Mouse (Mus musculus) ES-E14 (cell line): ENCODE measurements at regions not wholly inside any gene's neighbourhood (a gene's known extent, or its start where the extent isn't known, plus 50 kb on each side); places are given as distances from the start of the nearest gene placed in this dataset.

ENCODE experiments used
- DNase-seq: peaks from one replicate; pipeline ENCODE4 v3.0.0-alpha.2; 2013; ENCODE audit warnings: low read depth, low spot score
- H3K27ac ChIP-seq: 2 replicates; pipeline ENCODE4 v1.5.1; 2012; ENCODE audit warnings: low read depth, mild to moderate bottlenecking, low read length, moderate library complexity, mixed read lengths; ENCODE audit not compliant: poor library complexity, insufficient read depth, severe bottlenecking
- H3K36me3 ChIP-seq: 2 replicates; pipeline ENCODE4 v1.6.1; 2012; ENCODE audit warnings: mild to moderate bottlenecking, low read length, moderate library complexity, mixed read lengths; ENCODE audit not compliant: control insufficient read depth, poor library complexity, insufficient read depth, severe bottlenecking
- H3K4me1 ChIP-seq, 2 experiments: fragments of 150-350 bp in 1 of 2; sonication (generic) in 1 of 2; 2 replicates each; pipeline ENCODE4 v1.6.1; 2012; ENCODE audit warnings: low read length in 2 of 2, mild to moderate bottlenecking in 1 of 2, mixed read lengths in 1 of 2; ENCODE audit not compliant: control insufficient read depth in 2 of 2, insufficient read depth in 2 of 2, poor library complexity in 1 of 2
- H3K4me3 ChIP-seq, 2 experiments: fragments of 150-350 bp in 1 of 2; sonication (generic) in 1 of 2; 2 replicates each; pipeline ENCODE4 v1.5.1; 2012; ENCODE audit warnings: low read length in 2 of 2, low read depth in 1 of 2, mild to moderate bottlenecking in 1 of 2, mixed read lengths in 1 of 2; ENCODE audit not compliant: insufficient read depth in 1 of 2, poor library complexity in 1 of 2, severe bottlenecking in 1 of 2
- H3K9ac ChIP-seq: 2 replicates; pipeline ENCODE4 v1.6.1; 2012; ENCODE audit warnings: low read depth, mild to moderate bottlenecking, low read length, mixed read lengths; ENCODE audit not compliant: poor library complexity, insufficient read depth, severe bottlenecking
- H3K9me3 ChIP-seq: fragments of 150-350 bp; sonication (generic); 2 replicates; pipeline ENCODE4 v1.6.1; 2012; ENCODE audit warnings: low read depth, mild to moderate bottlenecking, low read length; ENCODE audit not compliant: control insufficient read depth, insufficient read depth
- CHD2 ChIP-seq: IDR thresholded peaks from 2 replicates; pipeline ENCODE4 v1.6.1; 2014; ENCODE audit warnings: mild to moderate bottlenecking, low read depth, low read length, inconsistent platforms
- HCFC1 ChIP-seq: IDR thresholded peaks from 2 replicates; pipeline ENCODE4 v1.6.1; 2012; ENCODE audit warnings: low read length, inconsistent platforms, borderline replicate concordance; ENCODE audit not compliant: insufficient read depth
- MAFK ChIP-seq: IDR thresholded peaks from 2 replicates; pipeline ENCODE4 v1.6.1; 2014; ENCODE audit warnings: mild to moderate bottlenecking, low read depth, low read length, inconsistent platforms; ENCODE audit not compliant: insufficient read depth
- ZC3H11A ChIP-seq: IDR thresholded peaks from 2 replicates; pipeline ENCODE4 v1.6.1; 2012; ENCODE audit warnings: low read depth, mild to moderate bottlenecking, inconsistent platforms, low read length, borderline replicate concordance
- ZNF384 ChIP-seq: IDR thresholded peaks from 2 replicates; pipeline ENCODE4 v1.6.1; 2012; ENCODE audit warnings: low read depth, low read length, inconsistent platforms
- in situ Hi-C, 2 experiments: fragments of 600-800 bp; cut with MboI; formaldehyde crosslinking; loops; one replicate each; pipeline ENCODE4 v1.15.1; 2025; ENCODE audit warnings: low sequenced_read_pairs in 2 of 2, inconsistent platforms in 1 of 2; ENCODE audit not compliant: unreplicated experiment in 2 of 2

DNA sequence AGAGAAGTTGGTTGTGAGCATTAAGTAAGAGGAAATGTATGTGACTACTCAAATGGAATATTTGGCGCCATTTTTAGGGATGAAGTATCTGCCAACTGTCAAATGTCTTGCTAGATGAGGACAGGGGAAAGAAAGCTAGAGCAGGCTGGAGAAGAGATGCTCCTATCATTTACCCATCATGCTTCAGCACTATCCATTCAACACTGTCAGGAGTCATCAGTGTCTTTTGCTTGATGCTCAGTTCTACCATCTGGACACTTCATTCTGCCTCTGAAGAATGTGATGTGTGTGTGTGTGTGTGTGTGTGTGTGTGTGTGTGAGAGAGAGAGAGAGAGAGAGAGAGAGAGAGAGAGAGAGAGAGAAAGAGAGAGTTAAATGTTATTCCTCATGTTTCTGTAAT is 244.0 kb upstream of the Plscr5 start:
- no peak for DNase-seq
- H3K36me3 ChIP-seq: no peaks in the 10 kb centered on the region
- in situ Hi-C loops: no loop called here
- H3K9me3 ChIP-seq: no peaks in the 10 kb centered on the region
- no peak overlapping the region for H3K4me3 ChIP-seq
- TF ChIP-seq ZC3H11A (no peak), ZNF384 (no peak)
- H3K27ac ChIP-seq: no peak overlapping the region
- no peak overlapping the region for H3K9ac ChIP-seq
- H3K4me1 ChIP-seq: no peaks in the 10 kb centered on the region

GRCm38 (mm10) chr9:91942001-91942400 is 250.7 kb upstream of the Plscr5 start:
- TF ChIP-seq ZNF384 (no peak), CHD2 (no peak), HCFC1 (no peak), ZC3H11A (no peak), MAFK (no peak)
- no peaks in the 10 kb centered on the region for H3K36me3 ChIP-seq
- no peaks in the 10 kb centered on the region for H3K4me1 ChIP-seq
- no peak overlapping the region for H3K4me3 ChIP-seq
- H3K27ac ChIP-seq: no peak overlapping the region
- DNase-seq: no peak
- in situ Hi-C loops: no loop called here
- H3K9ac ChIP-seq: no peak overlapping the region
- no peaks in the 10 kb centered on the region for H3K9me3 ChIP-seq

DNA sequence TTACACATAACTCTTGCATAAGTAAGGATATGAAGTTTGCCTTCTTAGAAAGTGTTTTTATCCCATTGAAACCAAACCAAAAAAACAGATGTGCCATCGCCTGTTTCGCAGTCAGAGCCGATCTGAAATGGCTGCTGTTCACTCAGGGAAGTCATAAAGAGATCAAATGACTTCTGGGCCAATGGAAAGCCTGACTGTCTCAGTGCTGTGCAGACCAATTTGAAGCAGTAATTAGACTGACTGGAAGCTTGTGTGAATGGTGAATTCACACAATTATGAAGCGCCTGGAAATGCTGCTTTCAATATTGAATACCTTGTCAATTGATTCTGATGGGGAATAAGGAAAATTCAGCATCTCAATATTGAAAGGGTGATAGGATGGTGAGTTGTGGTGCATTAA is 254.0 kb upstream of the Plscr5 start:
- no peak for DNase-seq
- no peaks in the 10 kb centered on the region for H3K36me3 ChIP-seq
- H3K9me3 ChIP-seq: no peaks in the 10 kb centered on the region
- no peak overlapping the region for H3K4me3 ChIP-seq
- in situ Hi-C loops: no loop called here
- no peaks in the 10 kb centered on the region for H3K4me1 ChIP-seq
- no peak overlapping the region for H3K27ac ChIP-seq
- no peak overlapping the region for H3K9ac ChIP-seq
- TF ChIP-seq ZNF384 (no peak), CHD2 (no peak), ZC3H11A (no peak), MAFK (no peak), HCFC1 (no peak)

DNA sequence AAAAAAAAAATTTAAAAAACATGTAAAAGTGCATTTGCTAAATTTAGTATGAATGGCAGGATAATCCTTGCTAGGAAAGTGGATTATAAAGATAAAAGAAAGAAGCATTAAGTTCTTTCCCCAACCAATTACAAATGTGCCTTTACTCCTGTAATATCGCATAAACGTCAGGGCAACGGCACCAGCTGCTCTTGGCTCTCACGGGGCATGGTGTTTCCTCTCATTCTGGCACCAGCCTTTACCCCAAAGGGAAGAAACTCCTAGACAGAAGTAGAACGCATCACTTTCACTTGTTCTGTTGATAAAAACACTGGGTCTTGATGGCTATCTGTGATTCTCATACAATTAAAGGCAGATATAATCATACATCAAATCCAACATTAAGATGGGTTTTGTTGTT is 288.7 kb upstream of the Plscr5 start:
- DNase-seq: no peak
- Histone ChIP-seq H3K9me3 (no peaks in the 10 kb centered on the region), H3K27ac (no peak overlapping the region), H3K9ac (no peak overlapping the region), H3K36me3 (no peaks in the 10 kb centered on the region), H3K4me3 (no peak overlapping the region), H3K4me1 (no peaks in the 10 kb centered on the region)
- in situ Hi-C loops: no loop called here
- TF ChIP-seq ZC3H11A: no peak
- TF ChIP-seq MAFK: no peak
- TF ChIP-seq HCFC1: no peak
- no peak for TF ChIP-seq ZNF384
- TF ChIP-seq CHD2: no peak

DNA sequence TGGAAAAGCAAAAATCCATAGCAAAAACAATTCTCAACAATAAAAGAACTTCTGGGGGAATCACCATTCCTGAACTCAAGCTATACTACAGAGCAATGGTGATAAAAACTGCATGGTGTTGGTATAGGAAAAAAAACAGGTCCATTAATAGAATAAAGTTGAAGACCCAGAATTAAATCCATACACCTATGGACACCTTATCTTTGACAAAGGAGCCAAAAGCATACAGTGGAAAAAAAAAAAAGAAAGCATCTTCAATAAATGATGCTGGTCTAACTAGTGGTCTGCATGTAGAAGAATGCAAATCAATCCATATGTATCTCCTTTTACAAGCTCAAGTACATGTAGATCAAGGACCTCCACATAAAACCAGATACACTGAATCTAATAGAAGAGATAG is 291.8 kb upstream of the Plscr5 start:
- no peaks in the 10 kb centered on the region for H3K4me1 ChIP-seq
- H3K4me3 ChIP-seq: no peak overlapping the region
- no peaks in the 10 kb centered on the region for H3K36me3 ChIP-seq
- DNase-seq: no peak
- H3K9ac ChIP-seq: no peak overlapping the region
- in situ Hi-C loops: no loop called here
- H3K9me3 ChIP-seq: no peaks in the 10 kb centered on the region
- TF ChIP-seq ZNF384: no peak
- TF ChIP-seq MAFK: no peak
- TF ChIP-seq HCFC1: no peak
- TF ChIP-seq ZC3H11A: no peak
- no peak for TF ChIP-seq CHD2
- no peak overlapping the region for H3K27ac ChIP-seq
